Comparison of ENCODE assay signal across 13 mouse cellular contexts in genomic region chr8:122988955-122989354, GRCm38 (mm10). TPM values are rescaled to one million over a fixed set of nuclear protein-coding genes. Genes with fewer than 3 reads are reported as not detected.
DNase-seq lines count a peak whose midpoint lies in the region; ATAC-seq and TF ChIP-seq lines count a peak whose summit lies in the region.
"Had no signal": no experiment of that assay in that cellular context is flagged by ENCODE, and none has a peak within 500 bp of the region (broad histone marks: within the 10 kb centered on the region; RNA-seq: fewer than 3 reads in every experiment).

No protein-coding gene starts in this region.

- 33% methylated on average over 3 of the region's 3 CpGs for WGBS in large intestine, adult 2 months
- 10% methylated on average over 3 of the region's 3 CpGs for WGBS in small intestine, adult 2 months
- WGBS in lung, adult 2 months: 58% methylated on average over 3 of the region's 3 CpGs

- H3K27ac ChIP-seq in small intestine, adult 2 months (ENCODE audit: insufficient read depth, low read depth, low read length): peak overlapping the region; percentile 80; the same call in 1 of the 2 replicates
- H3K27ac ChIP-seq: hindbrain, embryonic 15.5 days; midbrain, embryonic 10.5 days; neural tube, embryonic 15.5 days had no signal

- peaks cover 55% of the 10 kb centered on the region for H3K4me1 ChIP-seq in small intestine, adult 2 months (ENCODE audit: control insufficient read depth, insufficient read depth, insufficient read length, low read length)
- H3K4me1 ChIP-seq in lung, adult 2 months (ENCODE audit: control insufficient read depth, insufficient read depth, low read length): peaks cover 50% of the 10 kb centered on the region

- TF ChIP-seq CTCF in small intestine, adult 2 months (IDR thresholded peaks at IDR 0.05; ENCODE audit: extremely low read depth, insufficient read length, insufficient replicate concordance, low read depth, low read length): no peak
- no peak for TF ChIP-seq CTCF in lung, adult 2 months (IDR thresholded peaks at IDR 0.05; ENCODE audit: insufficient read depth, low read length)

- no peaks in the 10 kb centered on the region for H3K36me3 ChIP-seq in small intestine, adult 2 months (ENCODE audit: control insufficient read depth, insufficient read depth, low read length)
- H3K36me3 ChIP-seq: hindbrain, embryonic 15.5 days; midbrain, embryonic 10.5 days; neural tube, embryonic 15.5 days had no signal

- no peaks in the 10 kb centered on the region for H3K27me3 ChIP-seq in small intestine, adult 2 months (ENCODE audit: control insufficient read depth, insufficient read depth, low read length)
- H3K27me3 ChIP-seq: CH12.LX; hindbrain, embryonic 15.5 days; neural tube, embryonic 15.5 days had no signal

- DNase-seq in kidney, adult 9 months: peak; percentile 65
- no peak for DNase-seq in kidney, postnatal 10 days
- DNase-seq in large intestine, adult 2 months (ENCODE audit: low read depth, low spot score): peak; percentile 96
- DNase-seq in adrenal gland, postnatal 14 days: no peak
- DNase-seq in layer of hippocampus, postnatal 10 days (ENCODE audit: low spot score in 2 of 2): no peak
- DNase-seq in lung, adult 2 months: no peak
- DNase-seq: forebrain, postnatal 0 days had no signal

- H3K4me3 ChIP-seq in small intestine, adult 2 months (ENCODE audit: low read depth, low read length): no peak overlapping the region
- no peak overlapping the region for H3K4me3 ChIP-seq in lung, adult 2 months (replicated peaks; ENCODE audit: extremely low read depth, low read depth, low read length)
- H3K4me3 ChIP-seq: hindbrain, embryonic 15.5 days; midbrain, embryonic 10.5 days; neural tube, embryonic 15.5 days had no signal

- ATAC-seq in activated CD4-positive, CD25-positive, alpha-beta regulatory T cell, adult 4 months: peak; percentile 23
- ATAC-seq: forebrain, postnatal 0 days had no signal

- no peak for TF ChIP-seq POLR2A in small intestine, adult 2 months (IDR thresholded peaks at IDR 0.05; ENCODE audit: low read depth, low read length)
- no peak for TF ChIP-seq POLR2A in lung, adult 2 months (IDR thresholded peaks at IDR 0.05; ENCODE audit: borderline replicate concordance, extremely low read depth, low read depth, low read length)

RNA-seq across cellular contexts. Expression of gene Ankrd11, which starts 53.1 kb away (rescaled TPM):
- polyA plus RNA-seq in activated CD4-positive, CD25-positive, alpha-beta regulatory T cell, adult 4 months (2017; shearing (Covaris generic)): 10 to 100 TPM; 75.8 to 77.3 TPM
- 30.1 and 48.1 TPM in 2 replicates for polyA plus RNA-seq in large intestine, adult 2 months (2012; rRNA removed)
- polyA plus RNA-seq in small intestine, adult 2 months (2012; rRNA removed): 23.9 and 79.9 TPM in 2 replicates
- total RNA-seq in adrenal gland, postnatal 14 days (2021): 90.6 and 102 TPM in 2 replicates
- total RNA-seq in layer of hippocampus, postnatal 10 days (2021): 100 to 1,000 TPM; 147 to 160 TPM
- polyA plus RNA-seq in lung, adult 2 months (2012; rRNA removed): 48.7 and 67.5 TPM in 2 replicates

Comparison
In these comparisons a context has a peak if more than half of its experiments do, and no peak if none do; other contexts are left out.
1. DNase-seq: peak in kidney, adult 9 months (single experiment) and large intestine, adult 2 months (single experiment); none in kidney, postnatal 10 days (single experiment), adrenal gland, postnatal 14 days (single experiment), layer of hippocampus, postnatal 10 days (0 of 2) and lung, adult 2 months (single experiment).